Mouse (Mus musculus) C2C12 (cell line): ENCODE results near the gene Mbd4.

Experiments
- CEBPB ChIP-seq: IDR thresholded peaks from one replicate; pipeline ENCODE4 v1.6.1; 2011; ENCODE audit warnings: low read depth, mild to moderate bottlenecking, control low read depth, moderate library complexity
- CTCF ChIP-seq: IDR thresholded peaks from one replicate; pipeline ENCODE4 v1.5.1; 2011; ENCODE audit not compliant: control insufficient read depth, insufficient read depth, insufficient read length
- FOSL1 ChIP-seq: IDR thresholded peaks from one replicate; pipeline ENCODE4 v1.8.0; 2011; ENCODE audit warnings: mild to moderate bottlenecking, low read length; ENCODE audit not compliant: poor library complexity, insufficient read depth, severe bottlenecking
- MAX ChIP-seq: IDR thresholded peaks from one replicate; pipeline ENCODE4 v1.6.1; 2011; ENCODE audit warnings: mild to moderate bottlenecking, control low read depth
- MYOD1 ChIP-seq: IDR thresholded peaks from one replicate; pipeline ENCODE4 v1.6.1; 2011; ENCODE audit warnings: low read depth; ENCODE audit not compliant: control insufficient read depth, insufficient read length
- MYOG ChIP-seq: IDR thresholded peaks from one replicate; pipeline ENCODE4 v1.6.1; 2011; ENCODE audit not compliant: control insufficient read depth, insufficient read length; ENCODE audit errors: extremely low read depth
- USF1 ChIP-seq: IDR thresholded peaks from one replicate; pipeline ENCODE4 v1.6.1; 2011; ENCODE audit warnings: low read depth, mild to moderate bottlenecking, control low read depth, moderate library complexity

GRCm38 (mm10) chr6:115852446-115853090 lies 603 bp downstream of the Mbd4 start:
- TF ChIP-seq USF1 (no peak), CTCF (no peak), MYOD1 (no peak), CEBPB (no peak), MYOG (no peak), MAX (no peak), FOSL1 (no peak)
